Mouse (Mus musculus): ENCODE data around the gene Stxbp3.

DNA sequence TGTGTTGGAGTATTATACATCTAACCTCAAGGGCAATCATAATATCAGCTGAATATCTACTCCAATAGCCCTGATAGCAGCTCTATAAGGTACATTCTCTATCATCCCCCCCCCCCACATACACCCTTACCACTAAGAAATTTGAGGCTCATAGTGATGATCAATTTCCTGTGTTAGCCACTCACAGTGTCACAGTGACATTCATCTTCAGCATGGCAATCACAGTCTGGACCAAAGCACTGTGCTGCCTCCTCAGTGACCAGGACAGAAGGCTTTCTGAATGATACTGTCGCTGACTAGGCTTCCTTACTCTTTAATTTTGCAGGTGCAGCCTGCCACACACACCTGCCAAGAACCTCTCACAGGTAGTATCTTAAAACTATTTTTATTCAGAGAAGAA, 84.2 kb downstream of the Stxbp3 start:
- TF ChIP-seq CTCF (IDR thresholded peaks at IDR 0.05; ENCODE audit: control insufficient read depth, insufficient read depth, insufficient replicate concordance, low read depth, low read length) = no peak
- TF ChIP-seq POLR2A (IDR thresholded peaks at IDR 0.05; ENCODE audit: control insufficient read depth, low read depth, low read length) = no peak

Measured in testis, adult 2 months (tissue).